In the genomic region with DNA sequence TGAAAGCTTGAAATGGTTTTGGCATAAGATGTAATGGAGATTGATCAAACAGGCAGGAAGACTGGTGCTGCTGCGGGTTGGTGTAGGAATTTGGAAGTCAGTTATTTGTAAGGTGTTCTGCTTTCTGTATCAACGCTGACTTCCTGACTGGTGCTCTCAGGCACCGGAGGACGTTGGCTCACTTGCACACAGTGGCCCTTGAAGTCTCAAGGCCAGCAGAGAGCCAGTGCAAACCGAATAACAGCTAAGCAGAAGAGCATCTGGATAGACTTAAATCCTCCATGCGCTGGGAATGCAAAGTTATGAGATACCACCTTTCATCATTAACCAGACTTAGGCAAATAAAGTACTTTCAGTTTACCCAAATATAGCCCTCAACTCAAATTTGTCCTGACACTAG, we compare ENCODE assay signal across 8 mouse cellular contexts.
"Had no signal": no experiment of that assay in that cellular context is flagged by ENCODE, and none has a peak within 500 bp of the region (broad histone marks: within the 10 kb centered on the region; RNA-seq: fewer than 3 reads in every experiment).

No protein-coding gene starts in this region.

- DNase-seq: liver, postnatal 0 days; lung, adult 2 months; lung, postnatal 14 days; lung, postnatal 36 days; right cerebral cortex, postnatal 14 days; thymus, adult 2 months; thymus, postnatal 25 days; thymus, postnatal 4 days had no signal
